Mouse (Mus musculus) retina, embryonic 14.5 days (tissue): ENCODE measurements around the gene Mettl27.
A peak's percentile ranks its signal among the peaks of the same experiment; 100 is the strongest.

Source experiments
- DNase-seq: peaks from one replicate; pipeline ENCODE4 v3.0.0-alpha.2; 2015; ENCODE audit warnings: low spot score

Mettl27 gene

DNA sequence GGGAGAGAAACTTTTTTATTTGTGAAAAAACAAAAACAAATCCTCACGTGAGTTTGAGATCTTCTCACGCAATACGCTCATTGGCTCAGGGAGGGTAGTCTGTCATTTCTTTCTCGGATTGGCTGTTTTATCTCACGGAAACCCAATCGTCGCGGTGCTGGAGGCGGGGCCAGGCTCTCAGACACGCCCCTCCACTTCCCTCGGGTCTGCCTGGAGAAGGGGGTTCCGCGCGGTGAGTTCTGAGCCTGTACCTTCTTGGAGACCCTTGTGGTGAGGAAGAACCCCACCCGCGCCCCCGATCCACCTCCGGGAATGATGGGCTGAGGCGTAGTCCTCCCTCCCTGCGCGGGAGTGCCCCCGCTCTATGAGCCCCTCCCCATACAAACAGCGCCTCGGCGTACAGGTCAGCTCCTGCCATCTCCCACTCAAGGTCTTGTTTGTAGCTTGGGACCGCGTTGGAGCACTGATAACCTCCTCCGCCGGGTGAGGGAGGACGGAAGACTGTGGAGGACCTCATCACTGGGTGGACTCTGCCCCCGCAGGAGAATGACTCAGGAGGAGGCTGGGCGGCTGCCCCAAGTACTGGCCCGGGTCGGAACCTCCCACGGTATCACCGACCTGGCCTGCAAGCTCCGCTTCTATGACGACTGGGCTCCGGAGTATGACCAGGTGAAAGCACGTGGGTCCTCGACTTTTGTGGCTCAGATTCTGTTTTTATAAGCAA is at the start of gene Mettl27:
TSS of gene Mettl27 (plus strand) at position 190 of the 724 bp plus-strand sequence.
- peak; percentile 91 for DNase-seq

DNA sequence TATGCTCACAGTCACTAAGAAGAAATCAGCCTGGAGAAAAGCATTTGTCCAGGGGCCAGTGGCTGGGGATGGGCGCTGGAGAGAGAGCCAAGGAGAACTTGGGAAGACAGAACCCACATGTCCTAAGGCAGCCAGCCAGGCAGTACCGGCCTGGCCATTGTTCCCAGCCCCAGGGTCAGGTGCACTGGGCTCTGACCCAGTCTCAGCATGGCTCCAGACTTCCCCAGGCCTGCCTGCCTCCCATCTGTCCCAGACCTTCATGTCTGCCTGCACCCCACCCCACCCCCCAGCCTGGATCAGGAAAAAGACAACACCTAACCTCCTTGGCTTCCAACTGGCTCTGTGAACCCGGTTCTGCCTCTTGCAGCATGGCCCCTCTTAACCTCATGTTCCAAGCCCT is 49.1 kb upstream of the Mettl27 start:
- DNase-seq, result no peak

GRCm38 (mm10) chr5:134887447-134888335 is 44.5 kb upstream of the Mettl27 start:
- DNase-seq, result peak; percentile 22

DNA sequence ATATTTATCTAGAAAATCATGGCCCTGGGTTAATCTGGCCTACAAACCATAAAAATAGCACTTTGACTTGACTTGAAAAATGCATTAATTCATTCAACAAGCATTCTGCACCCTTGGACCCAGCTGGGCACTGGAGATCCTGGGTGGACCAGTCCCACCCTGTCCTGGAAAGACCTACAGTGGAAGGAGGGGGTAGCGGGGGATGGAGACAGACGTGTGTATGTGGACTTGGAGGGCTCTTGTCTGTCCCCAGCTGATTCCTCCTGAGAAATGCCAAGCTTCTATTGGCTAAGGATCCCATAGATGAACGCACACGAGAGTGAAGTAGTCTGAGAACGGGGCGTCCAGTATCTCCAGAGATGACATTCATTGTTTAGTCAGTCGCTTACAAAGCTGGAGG is 43.7 kb upstream of the Mettl27 start:
- no peak for DNase-seq

- no peak for DNase-seq
Observed at GRCm38 (mm10) chr5:134890601-134891054, 41.5 kb upstream of the Mettl27 start.

GRCm38 (mm10) chr5:134891552-134891951 is 40.6 kb upstream of the Mettl27 start:
- DNase-seq, result no peak

DNA sequence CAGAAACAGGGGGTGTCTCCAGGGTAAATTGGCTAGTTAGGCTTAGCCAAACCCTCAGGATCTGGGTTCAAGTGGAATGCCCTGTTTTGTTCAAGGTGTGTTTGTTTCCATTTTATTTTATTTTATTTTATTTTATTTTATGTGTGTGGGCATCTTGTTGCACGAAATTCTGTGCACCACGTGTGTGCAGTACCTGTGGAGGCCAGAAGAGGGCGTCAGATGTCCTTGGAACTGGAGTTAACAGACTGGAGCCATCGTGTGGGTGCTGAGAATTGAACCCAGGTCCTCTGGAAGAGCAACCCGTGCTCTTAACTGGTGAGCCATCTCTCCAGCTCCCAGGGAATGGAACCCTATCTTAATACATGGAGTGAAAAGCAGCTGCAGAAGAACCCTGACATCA is 39.5 kb upstream of the Mettl27 start:
- no peak for DNase-seq

DNA sequence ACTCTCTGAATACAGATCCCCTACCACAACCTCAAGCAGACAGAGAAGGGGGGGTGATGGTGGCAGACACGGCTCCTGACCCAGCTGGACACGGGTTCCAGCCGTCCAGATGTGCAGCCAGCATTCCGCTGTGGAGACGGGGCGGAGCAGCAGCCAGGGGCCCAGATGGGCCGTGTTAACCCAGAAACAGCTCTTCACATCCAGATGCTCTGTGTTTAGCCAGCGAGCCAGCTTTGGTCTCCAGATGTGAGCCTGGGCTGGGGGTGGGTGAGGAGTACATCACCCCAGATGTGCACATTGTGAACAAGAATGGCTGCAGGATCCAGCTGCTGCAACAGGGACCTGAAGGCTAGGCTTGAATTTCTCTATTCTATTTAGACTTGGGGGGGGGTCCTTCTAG is 36.9 kb upstream of the Mettl27 start:
- DNase-seq, result no peak

DNA sequence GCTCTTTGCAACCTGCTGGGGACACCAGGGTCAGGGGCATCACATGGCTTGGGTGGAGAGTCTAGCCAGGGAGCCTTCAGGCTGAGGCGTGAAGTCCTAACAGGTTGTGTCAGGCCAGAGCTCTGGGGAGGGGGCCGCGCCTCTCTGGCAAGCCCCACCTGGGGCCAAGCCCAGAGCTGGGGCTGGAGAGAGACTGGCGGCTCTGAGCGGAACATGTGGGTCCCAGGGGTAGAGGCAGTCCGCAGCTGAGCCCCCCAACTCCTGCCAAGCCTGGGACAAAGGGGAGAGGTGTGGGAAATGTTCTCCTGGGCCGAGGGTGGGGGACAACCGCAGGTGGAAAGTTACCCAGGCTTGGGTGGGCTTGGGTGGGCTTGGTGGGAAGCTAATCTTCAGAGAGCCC is 35.2 kb upstream of the Mettl27 start:
- no peak for DNase-seq

- DNase-seq, result no peak
Observed at GRCm38 (mm10) chr5:134897596-134897995, 34.6 kb upstream of the Mettl27 start.

DNA sequence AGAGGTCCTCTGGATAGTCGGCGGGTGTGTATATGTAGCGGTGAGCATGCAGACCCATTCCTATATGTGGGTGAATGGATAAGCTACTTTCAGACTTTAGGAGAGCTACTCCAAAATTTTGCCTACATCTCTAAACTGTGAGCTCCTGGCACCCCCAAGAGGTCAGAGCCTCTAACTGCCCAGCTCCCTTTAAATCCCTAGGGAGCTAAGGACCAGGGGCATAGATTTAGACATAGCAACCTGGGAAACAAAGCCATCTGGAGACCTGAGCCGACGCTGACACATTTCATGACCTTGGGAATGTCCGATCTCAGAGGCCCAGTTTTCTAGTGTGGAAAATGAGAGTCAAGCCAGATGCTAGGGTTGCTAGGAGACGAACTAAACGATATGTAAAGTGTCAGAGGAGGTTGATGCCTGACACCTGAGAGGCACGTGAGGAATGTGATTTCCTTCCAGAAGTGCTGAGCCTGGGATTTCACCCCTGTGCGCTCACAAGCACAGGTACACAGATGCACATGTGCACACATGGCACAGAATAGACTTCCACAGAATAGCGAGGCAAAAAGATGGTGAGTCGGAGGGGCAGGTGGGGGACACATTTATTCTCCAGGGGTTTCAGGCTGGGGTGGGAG is 31.0 kb upstream of the Mettl27 start:
- DNase-seq, result peak; percentile 65

DNA sequence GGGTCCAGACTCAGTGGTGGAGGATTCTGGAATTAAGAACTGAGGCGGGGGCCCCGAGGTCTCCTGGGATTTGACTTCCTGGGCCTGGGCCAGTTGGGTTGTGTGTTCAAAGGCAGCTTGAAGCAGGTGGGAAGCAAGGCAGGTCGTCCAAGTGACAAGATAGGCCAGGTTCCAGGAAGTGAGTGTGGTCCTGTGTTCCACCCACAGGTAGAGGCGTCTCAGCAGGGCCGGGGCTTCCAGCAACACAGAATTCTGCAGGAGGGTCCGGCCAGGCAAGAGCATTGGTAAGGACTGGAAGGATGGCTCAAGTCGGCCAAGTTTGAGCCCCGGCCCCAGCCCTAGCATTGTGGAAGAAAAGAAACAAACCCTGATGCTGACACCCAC is 30.5 kb upstream of the Mettl27 start:
- no peak for DNase-seq

- no peak for DNase-seq
Observed at GRCm38 (mm10) chr5:134906633-134907032, 25.5 kb upstream of the Mettl27 start, which contains the start of gene Tmem270. Gene Tmem270, minus strand, starts transcription at chr5:134906733.

GRCm38 (mm10) chr5:134907135-134907534 is 25.0 kb upstream of the Mettl27 start:
- DNase-seq, result peak; percentile 89

DNA sequence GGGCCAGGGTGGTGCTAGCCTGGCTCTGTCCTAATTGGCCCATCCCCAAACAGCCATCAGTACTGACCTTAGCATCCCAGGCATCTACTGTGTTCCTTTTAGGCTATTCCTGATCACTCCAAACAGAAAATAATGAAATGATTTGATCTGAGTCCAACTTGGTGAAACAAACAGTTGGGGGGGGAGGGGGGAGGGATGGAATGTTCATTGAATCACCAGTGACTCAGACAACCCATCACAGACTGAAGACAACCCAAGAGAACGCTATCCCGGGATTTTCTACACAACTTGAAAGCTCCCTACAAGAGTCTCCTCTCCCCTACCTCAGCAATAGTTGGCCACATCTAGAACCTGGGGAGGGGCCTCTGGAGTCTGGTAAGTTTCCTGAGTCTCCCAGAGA is 20.3 kb upstream of the Mettl27 start:
- no peak for DNase-seq

DNA sequence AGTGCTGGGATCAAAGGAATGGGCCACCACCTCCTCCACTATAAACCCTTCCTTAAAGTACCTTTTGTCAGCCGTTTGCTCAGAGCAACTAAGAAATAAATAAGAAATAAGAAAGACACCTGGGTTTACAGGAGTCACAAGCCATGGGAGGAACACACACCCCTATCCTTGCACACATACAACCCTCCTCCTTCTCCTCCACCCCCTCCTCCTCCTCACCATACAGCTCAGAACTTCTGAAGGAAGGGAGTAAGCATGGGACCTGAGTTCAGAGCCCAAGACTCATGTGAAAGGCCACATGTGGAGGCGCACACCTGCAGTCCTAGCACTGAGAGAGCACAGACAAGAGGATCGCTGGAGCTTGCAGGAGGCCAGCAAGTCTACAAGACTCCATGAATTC is 18.8 kb upstream of the Mettl27 start:
- no peak for DNase-seq

- no peak for DNase-seq
Observed at GRCm38 (mm10) chr5:134913753-134914152, 18.4 kb upstream of the Mettl27 start.

GRCm38 (mm10) chr5:134914510-134914909 is 17.7 kb upstream of the Mettl27 start:
- DNase-seq, result no peak

DNA sequence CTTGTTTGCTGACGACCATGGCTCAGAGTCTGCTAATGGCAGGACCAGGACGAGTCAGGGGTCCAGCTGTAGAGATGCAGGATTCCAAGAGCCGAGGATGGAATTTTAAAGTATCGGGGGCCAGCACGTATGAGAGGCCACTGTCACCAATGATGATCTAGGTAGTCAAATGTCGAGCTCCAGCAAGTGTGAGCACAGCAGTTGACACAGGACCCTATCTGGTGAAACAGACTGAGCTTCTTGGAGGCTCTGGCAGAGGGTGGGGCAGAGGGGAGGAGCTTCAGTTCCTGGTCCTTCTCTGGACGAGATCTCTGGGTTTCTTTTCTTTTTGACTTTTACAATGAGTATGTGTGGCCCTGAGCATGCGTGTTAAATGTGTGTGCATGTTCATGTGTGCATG is 16.9 kb upstream of the Mettl27 start, which contains the start of gene Cldn13:
TSS of gene Cldn13 (minus strand) at position 216 of the 400 bp plus-strand sequence.
- DNase-seq, result no peak

DNA sequence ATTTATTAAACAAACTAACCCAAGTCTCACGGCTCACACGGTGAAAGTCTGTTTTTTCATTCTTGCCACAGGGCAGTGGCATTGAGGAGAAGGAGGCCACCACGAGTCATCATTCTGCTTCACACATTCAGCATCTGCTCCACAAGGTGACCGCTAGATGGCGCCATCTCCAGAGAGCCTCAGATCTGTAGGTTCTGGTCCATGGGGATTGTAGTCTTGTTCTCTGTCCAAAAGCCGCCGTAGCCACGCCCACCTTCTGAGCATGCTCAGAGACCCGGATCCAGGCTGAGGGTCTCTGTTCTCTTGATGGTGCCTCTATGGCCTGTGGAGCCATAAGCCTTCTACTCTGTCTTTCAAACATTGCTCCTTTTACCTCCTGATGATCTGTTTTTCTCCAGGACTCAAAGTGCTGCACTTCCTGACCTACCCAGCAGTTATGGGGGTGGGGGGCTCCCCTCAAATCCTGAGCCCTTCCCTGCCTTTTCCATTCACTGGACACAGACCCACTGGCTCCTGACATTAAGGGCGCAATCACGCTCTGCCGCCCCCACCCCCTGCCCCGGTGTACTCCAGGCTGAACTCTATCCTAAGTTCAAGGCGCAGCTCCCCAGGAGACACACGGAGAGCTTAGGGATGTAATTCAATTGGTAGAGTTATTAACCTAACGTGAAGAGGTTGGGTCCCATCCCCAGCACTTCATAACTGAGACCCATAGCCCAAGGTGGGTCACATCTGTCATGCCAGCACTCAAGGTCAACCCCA is 13.9 kb upstream of the Mettl27 start:
- peak; percentile 68 for DNase-seq

- no peak for DNase-seq
Observed at GRCm38 (mm10) chr5:134919097-134919496, 13.1 kb upstream of the Mettl27 start.
